Mouse (Mus musculus) cerebellum, adult 2 months (tissue): ENCODE measurements around the gene Elovl5. TPM values are rescaled to one million over a fixed set of nuclear protein-coding genes. Genes with fewer than 3 reads are reported as not detected.

ENCODE experiments used
- DNase-seq, 2 experiments: peaks; one replicate each; pipeline ENCODE4 v3.0.0; 2021
- H3K27ac ChIP-seq: fragments of 200-500 bp; 2 replicates; pipeline ENCODE4 v1.5.1; 2012; ENCODE audit warnings: low read length, control low read depth, inconsistent platforms; ENCODE audit not compliant: insufficient read depth
- H3K27me3 ChIP-seq: fragments of 200-500 bp; 2 replicates; pipeline ENCODE4 v1.6.1; 2012; ENCODE audit warnings: inconsistent platforms, mild to moderate bottlenecking, low read length, moderate library complexity; ENCODE audit not compliant: control insufficient read depth, insufficient read depth
- H3K4me1 ChIP-seq: fragments of 200-500 bp; 2 replicates; pipeline ENCODE4 v1.6.1; 2011; ENCODE audit warnings: low read length; ENCODE audit not compliant: control insufficient read depth, insufficient read depth
- H3K4me3 ChIP-seq: fragments of 200-500 bp; replicated peaks from 2 replicates; pipeline ENCODE3; 2011; ENCODE audit warnings: mild to moderate bottlenecking, low read depth, low read length, control low read depth; ENCODE audit not compliant: insufficient read depth
- CTCF ChIP-seq: fragments of 200-500 bp; IDR thresholded peaks from 2 replicates; pipeline ENCODE4 v1.5.1; 2011; ENCODE audit warnings: low read depth, mild to moderate bottlenecking, control low read depth, low read length, moderate library complexity, borderline replicate concordance; ENCODE audit not compliant: insufficient read depth
- POLR2A ChIP-seq: fragments of 200-500 bp; IDR thresholded peaks from 2 replicates; pipeline ENCODE4 v1.6.1; 2011; ENCODE audit warnings: low read length, control low read depth, borderline replicate concordance; ENCODE audit not compliant: insufficient read depth
- whole genome bisulfite sequencing: fragments of 180-500 bp; shearing (Covaris S2); methylation state at CpG from one replicate; pipeline ENCODE4 v1.1.7; 2018; 5-methylcytosine and 5-hydroxymethylcytosine counted together
- polyA plus RNA-seq: library from polyadenylated mRNA; depleted of rRNA; stranded (reverse); fragments of >200 nt; gene quantifications from 2 replicates; pipeline ENCODE4 v1.2.3, GENCODE M21; 2012

The Elovl5 gene
- polyA plus RNA-seq, 1 experiment, result 109 TPM

- 85% methylated on average over 6 of the region's 6 CpGs for WGBS
- no peak for TF ChIP-seq POLR2A
- no peak for TF ChIP-seq CTCF
- H3K4me1 ChIP-seq, result no peaks in the 10 kb centered on the region; the same call in 1 of the 2 replicates
- H3K27ac ChIP-seq, result no peak overlapping the region
- H3K27me3 ChIP-seq, result no peaks in the 10 kb centered on the region
- H3K4me3 ChIP-seq, result no peak overlapping the region
- no peak for DNase-seq
Measured at GRCm38 (mm10) chr9:77961350-77961749, 44.2 kb downstream of the Elovl5 start.

GRCm38 (mm10) chr9:77964084-77964483 is 46.9 kb downstream of the Elovl5 start:
- no peak for TF ChIP-seq CTCF
- no peak for TF ChIP-seq POLR2A
- DNase-seq, result no peak
- no peak overlapping the region for H3K4me3 ChIP-seq
- H3K27me3 ChIP-seq, result no peaks in the 10 kb centered on the region
- peaks cover 11% of the 10 kb centered on the region for H3K4me1 ChIP-seq
- WGBS, result 52% methylated on average over 14 of the region's 14 CpGs
- peak overlapping the region; percentile 69; the same call in 1 of the 2 replicates for H3K27ac ChIP-seq

- DNase-seq, result no peak
- TF ChIP-seq CTCF, result no peak
- no peak for TF ChIP-seq POLR2A
- H3K27me3 ChIP-seq, result no peaks in the 10 kb centered on the region
- H3K4me3 ChIP-seq, result no peak overlapping the region
- H3K4me1 ChIP-seq, result peaks cover 11% of the 10 kb centered on the region
- whole genome bisulfite sequencing, result 68% methylated on average over 5 of the region's 5 CpGs
- no peak overlapping the region for H3K27ac ChIP-seq
Measured at GRCm38 (mm10) chr9:77965287-77965686, 48.1 kb downstream of the Elovl5 start.

- H3K27me3 ChIP-seq, result no peaks in the 10 kb centered on the region
- H3K27ac ChIP-seq, result no peak overlapping the region
- no peak overlapping the region for H3K4me3 ChIP-seq
- no peak for DNase-seq
- TF ChIP-seq POLR2A (no peak), CTCF (no peak)
- WGBS, result 84% methylated on average over 6 of the region's 6 CpGs
- peaks cover 11% of the 10 kb centered on the region for H3K4me1 ChIP-seq
Measured at GRCm38 (mm10) chr9:77965768-77966552, 48.8 kb downstream of the Elovl5 start.

- TF ChIP-seq POLR2A (no peak), CTCF (no peak)
Measured at GRCm38 (mm10) chr9:77966861-77967260, 49.7 kb downstream of the Elovl5 start.

GRCm38 (mm10) chr9:77967584-77968163 is 50.5 kb downstream of the Elovl5 start:
- H3K27me3 ChIP-seq, result no peaks in the 10 kb centered on the region
- peaks cover 11% of the 10 kb centered on the region for H3K4me1 ChIP-seq
- peak; percentile 39 to 64 for DNase-seq
- TF ChIP-seq CTCF (no peak), POLR2A (no peak)
- H3K27ac ChIP-seq, result peak overlapping the region; percentile 65
- 59% methylated on average over 12 of the region's 12 CpGs for WGBS
- no peak overlapping the region for H3K4me3 ChIP-seq

More at GRCm38 (mm10) chr9:77966861-77967260, 49.7 kb downstream of the Elovl5 start:
- Histone ChIP-seq H3K27me3 (no peaks in the 10 kb centered on the region), H3K27ac (no peak overlapping the region), H3K4me3 (no peak overlapping the region), H3K4me1 (peaks cover 11% of the 10 kb centered on the region)
- DNase-seq, result no peak
- WGBS, result 91% methylated on average over 7 of the region's 7 CpGs

GRCm38 (mm10) chr9:77969192-77969953 is 52.2 kb downstream of the Elovl5 start:
- Histone ChIP-seq H3K27me3 (no peaks in the 10 kb centered on the region), H3K4me3 (no peak overlapping the region), H3K4me1 (peaks cover 11% of the 10 kb centered on the region), H3K27ac (no peak overlapping the region)
- no peak for DNase-seq
- TF ChIP-seq POLR2A (no peak), CTCF (no peak)
- 89% methylated on average over 6 of the region's 6 CpGs for WGBS
